Mouse (Mus musculus) heart, postnatal 0 days (tissue): ENCODE data around the gene Stx1a. TPM values are rescaled to one million over a fixed set of nuclear protein-coding genes. Genes with fewer than 3 reads are reported as not detected.

Source experiments
- ATAC-seq: fragments of 200-750 bp; cut with Nextera tagmentation; 2 replicates; pipeline ENCODE4 v1.8.0; 2017; ENCODE audit warnings: low read depth, moderate number of reproducible peaks, moderate library complexity; ENCODE audit not compliant: insufficient read depth
- DNase-seq: peaks from one replicate; pipeline ENCODE4 v3.0.0-alpha.2; 2016; ENCODE audit warnings: low spot score
- H3K27ac ChIP-seq: fragments of 300-500 bp; sonication (generic); 2 replicates; pipeline ENCODE4 v1.5.1; 2014; ENCODE audit warnings: low read depth, mild to moderate bottlenecking
- H3K27me3 ChIP-seq: fragments of 300-500 bp; sonication (generic); 2 replicates; pipeline ENCODE4 v1.6.1; 2014; ENCODE audit warnings: low read length, mixed read lengths; ENCODE audit not compliant: control insufficient read depth, insufficient read depth
- H3K36me3 ChIP-seq: fragments of 300-500 bp; sonication (generic); replicated peaks from 2 replicates; pipeline ENCODE4 v1.6.1; 2014; ENCODE audit warnings: low read length, mixed read lengths; ENCODE audit not compliant: control insufficient read depth, insufficient read depth
- H3K4me1 ChIP-seq: fragments of 300-500 bp; sonication (generic); 2 replicates; pipeline ENCODE4 v1.6.1; 2014; ENCODE audit warnings: antibody characterized with exemption; ENCODE audit not compliant: control insufficient read depth, insufficient read depth
- H3K4me2 ChIP-seq: fragments of 300-500 bp; sonication (generic); 2 replicates; pipeline ENCODE4 v1.6.1; 2014; ENCODE audit warnings: low read depth, mild to moderate bottlenecking, low read length, moderate library complexity
- H3K4me3 ChIP-seq: fragments of 300-500 bp; sonication (generic); 2 replicates; pipeline ENCODE4 v1.5.1; 2014; ENCODE audit warnings: low read depth, low read length
- H3K9ac ChIP-seq: fragments of 300-500 bp; sonication (generic); replicated peaks from 2 replicates; pipeline ENCODE4 v1.6.1; 2014; ENCODE audit warnings: low read depth, low read length, mixed read lengths
- H3K9me3 ChIP-seq: fragments of 300-500 bp; sonication (generic); replicated peaks from 2 replicates; pipeline ENCODE4 v1.6.1; 2016; ENCODE audit warnings: low read length; ENCODE audit not compliant: control insufficient read depth
- CTCF ChIP-seq: IDR thresholded peaks from 2 replicates; pipeline ENCODE4 v1.5.1; 2016; ENCODE audit warnings: antibody characterized with exemption, control low read depth, low read depth
- EP300 ChIP-seq: IDR thresholded peaks from 2 replicates; pipeline ENCODE4 v1.6.1; 2016; ENCODE audit warnings: antibody characterized with exemption, low read depth
- WGBS: fragments of 180-500 bp; shearing (Covaris S2); extraction: QIAGEN DNeasy Blood & Tissue Kit; methylation state at CpG from one replicate; pipeline ENCODE4 v1.1.7; 2014; 5-methylcytosine and 5-hydroxymethylcytosine counted together
- polyA plus RNA-seq: library from polyadenylated mRNA; unstranded; fragments of >200 nt; fragmentation: Nextera tagmentation; extraction: Ambion mirVana; gene quantifications from 2 replicates; pipeline ENCODE4 v1.2.1, GENCODE M21; 2015
- total RNA-seq: library from RNA; depleted of rRNA; stranded (reverse); fragments of >200 nt; gene quantifications from 2 replicates; pipeline ENCODE4 v1.2.3, GENCODE M21; 2014; ENCODE audit warnings: low replicate concordance

Stx1a gene
- total and polyA plus RNA-seq, 2 experiments from 2014 or later = 2.3 to 2.5 TPM

DNA sequence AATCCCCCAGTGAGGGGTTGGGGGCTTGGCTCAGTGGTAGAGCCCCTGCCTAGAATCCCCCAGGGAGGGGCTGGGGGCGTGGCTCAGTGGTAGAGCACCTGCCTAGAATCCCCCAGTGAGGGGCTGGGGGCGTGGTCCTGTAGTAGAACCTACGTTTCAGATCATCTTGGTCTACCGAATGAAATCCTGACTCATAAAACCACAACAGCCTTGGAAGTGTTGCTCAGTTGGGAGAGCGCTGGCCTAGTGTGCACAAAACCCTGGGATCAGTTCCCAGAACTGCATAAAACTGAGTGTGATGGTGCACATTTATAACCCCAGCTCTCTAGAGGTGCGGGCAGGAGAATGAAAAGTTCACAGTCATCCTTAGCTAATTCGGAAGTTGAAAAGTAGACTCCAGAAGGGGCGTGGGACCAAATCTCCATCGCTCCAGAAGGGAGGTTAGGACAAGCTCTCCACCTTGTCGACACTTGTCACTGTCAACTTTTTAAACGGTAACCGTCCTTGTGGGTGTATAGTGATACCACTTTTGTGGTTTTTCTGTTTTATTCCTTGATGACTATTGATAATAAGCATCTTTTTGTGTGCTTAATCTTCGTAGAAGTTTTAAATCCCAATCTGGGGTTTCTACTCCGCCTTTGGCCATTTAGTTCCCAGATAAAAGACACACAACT is 46.6 kb upstream of the Stx1a start:
- Histone ChIP-seq H3K4me3 (no peak overlapping the region), H3K4me2 (no peak overlapping the region), H3K36me3 (no peaks in the 10 kb centered on the region), H3K9ac (no peak overlapping the region), H3K9me3 (no peaks in the 10 kb centered on the region), H3K27me3 (no peaks in the 10 kb centered on the region), H3K27ac (no peak overlapping the region), H3K4me1 (peaks cover 4% of the 10 kb centered on the region; the same call in 1 of the 2 replicates)
- DNase-seq (no peak), ATAC-seq (no peak)
- 71% methylated on average over 14 of the region's 14 CpGs for WGBS
- TF ChIP-seq CTCF (no peak), EP300 (no peak)

DNA sequence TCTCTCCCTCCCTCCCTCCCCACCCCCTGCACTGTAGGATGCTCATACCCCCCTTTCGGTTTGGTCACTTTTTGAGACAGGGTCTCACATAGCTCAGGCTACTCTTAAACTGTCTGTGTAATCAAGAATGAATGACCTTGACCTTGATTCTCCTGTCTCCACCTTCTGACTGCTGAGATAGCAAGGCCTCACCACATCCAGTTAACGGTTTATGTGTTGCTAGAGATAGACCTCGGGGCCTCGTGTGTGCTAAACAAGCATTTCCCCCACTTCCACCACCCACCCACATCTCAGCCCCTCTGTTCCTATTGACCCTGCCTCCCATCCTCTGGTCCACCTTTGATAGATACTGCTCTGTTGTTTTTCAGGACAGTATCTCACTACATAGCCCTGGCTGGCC is 45.4 kb upstream of the Stx1a start:
- Histone ChIP-seq H3K4me1 (peaks cover 4% of the 10 kb centered on the region; the same call in 1 of the 2 replicates), H3K9ac (no peak overlapping the region), H3K36me3 (no peaks in the 10 kb centered on the region), H3K27me3 (no peaks in the 10 kb centered on the region), H3K27ac (no peak overlapping the region), H3K4me3 (no peak overlapping the region), H3K9me3 (no peaks in the 10 kb centered on the region), H3K4me2 (no peak overlapping the region)
- TF ChIP-seq CTCF (no peak), EP300 (no peak)
- no peak for DNase-seq
- no peak for ATAC-seq
- 34% methylated on average over 4 of the region's 4 CpGs for whole genome bisulfite sequencing

DNA sequence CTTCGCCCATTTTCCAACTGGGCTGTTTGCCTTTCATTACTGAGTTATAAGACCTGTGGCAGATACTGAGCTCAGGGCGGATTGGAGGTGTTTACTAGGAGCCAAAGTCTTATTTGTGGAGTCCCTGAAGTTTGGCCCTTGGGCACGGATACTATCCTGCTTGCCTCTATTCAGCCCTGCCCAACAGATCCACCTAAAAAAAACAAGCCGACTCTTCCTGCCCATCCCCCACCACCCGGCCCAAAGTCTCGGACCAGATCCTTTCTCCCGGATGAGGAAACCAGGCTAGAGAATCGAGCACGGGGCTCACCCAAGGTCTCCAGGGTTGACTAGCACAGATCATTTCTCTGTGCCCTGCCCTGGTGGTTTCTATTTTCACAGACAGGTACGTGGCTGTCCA is 42.1 kb upstream of the Stx1a start:
- Histone ChIP-seq H3K9me3 (no peaks in the 10 kb centered on the region), H3K27ac (no peak overlapping the region), H3K4me3 (no peak overlapping the region), H3K4me1 (no peaks in the 10 kb centered on the region), H3K36me3 (no peaks in the 10 kb centered on the region), H3K9ac (no peak overlapping the region), H3K27me3 (peaks cover 24% of the 10 kb centered on the region), H3K4me2 (no peak overlapping the region)
- DNase-seq (no peak), ATAC-seq (no peak)
- no peak for TF ChIP-seq CTCF
- WGBS = 46% methylated on average over 10 of the region's 10 CpGs

DNA sequence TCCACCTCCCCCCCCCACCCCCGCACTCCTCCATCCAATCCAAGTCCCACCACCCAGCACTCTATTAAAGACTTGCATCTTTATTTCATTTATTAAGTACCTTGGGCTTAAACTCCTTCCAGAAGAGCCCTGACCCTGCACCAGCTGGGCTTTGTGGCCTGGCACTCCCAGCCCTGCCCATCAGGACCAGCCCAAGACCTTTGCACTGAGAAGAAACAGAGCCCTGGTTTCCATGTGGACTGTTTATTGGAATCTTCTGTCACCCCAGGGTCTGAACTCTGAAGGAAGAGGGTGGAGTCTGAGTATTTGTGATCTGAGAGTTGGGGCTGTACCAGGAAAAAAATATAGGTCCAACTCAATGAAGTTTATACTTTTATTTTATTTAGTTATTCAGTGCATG is 40.2 kb upstream of the Stx1a start:
- DNase-seq = no peak
- Histone ChIP-seq H3K9me3 (no peaks in the 10 kb centered on the region), H3K36me3 (no peaks in the 10 kb centered on the region), H3K27me3 (peaks cover 44% of the 10 kb centered on the region), H3K4me2 (no peak overlapping the region), H3K4me1 (no peaks in the 10 kb centered on the region), H3K27ac (no peak overlapping the region), H3K4me3 (no peak overlapping the region), H3K9ac (no peak overlapping the region)
- TF ChIP-seq EP300 (no peak), CTCF (no peak)
- ATAC-seq = no peak
- 86% methylated on average over 1 of the region's 1 CpGs for WGBS

DNA sequence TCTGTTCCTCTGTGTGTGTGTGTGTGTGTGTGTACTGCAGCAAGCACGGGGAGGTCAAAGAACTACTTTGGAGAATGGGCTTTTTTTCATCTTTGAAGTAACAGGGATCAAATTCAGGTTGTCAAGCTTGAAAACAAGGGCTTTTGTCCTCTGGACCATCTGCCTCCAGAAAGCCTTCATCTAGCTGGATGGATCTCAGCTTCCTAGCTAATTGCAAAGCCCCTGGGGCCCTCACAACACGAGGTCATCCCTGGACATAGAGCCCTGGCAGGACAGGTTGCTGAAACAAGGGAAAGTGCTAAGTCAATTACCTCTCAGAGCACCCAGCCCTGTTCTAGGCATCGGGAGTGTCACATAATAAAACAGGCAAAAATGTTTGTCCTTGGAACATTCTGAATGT is 39.5 kb upstream of the Stx1a start:
- no peaks in the 10 kb centered on the region for H3K9me3 ChIP-seq
- H3K27me3 ChIP-seq = peaks cover 50% of the 10 kb centered on the region
- no peaks in the 10 kb centered on the region for H3K4me1 ChIP-seq
- no peak overlapping the region for H3K4me3 ChIP-seq
- H3K9ac ChIP-seq = no peak overlapping the region
- H3K4me2 ChIP-seq = no peak overlapping the region
- WGBS = 51% methylated on average over 3 of the region's 3 CpGs
- DNase-seq (no peak), ATAC-seq (no peak)
- H3K36me3 ChIP-seq = no peaks in the 10 kb centered on the region
- no peak overlapping the region for H3K27ac ChIP-seq
- TF ChIP-seq EP300 (no peak), CTCF (no peak)
